Mouse (Mus musculus): ENCODE measurements at regions not wholly inside any gene's neighbourhood (a gene's known extent, or its start where the extent isn't known, plus 50 kb on each side); places are given as distances from the start of the nearest gene placed in this dataset.

DNA sequence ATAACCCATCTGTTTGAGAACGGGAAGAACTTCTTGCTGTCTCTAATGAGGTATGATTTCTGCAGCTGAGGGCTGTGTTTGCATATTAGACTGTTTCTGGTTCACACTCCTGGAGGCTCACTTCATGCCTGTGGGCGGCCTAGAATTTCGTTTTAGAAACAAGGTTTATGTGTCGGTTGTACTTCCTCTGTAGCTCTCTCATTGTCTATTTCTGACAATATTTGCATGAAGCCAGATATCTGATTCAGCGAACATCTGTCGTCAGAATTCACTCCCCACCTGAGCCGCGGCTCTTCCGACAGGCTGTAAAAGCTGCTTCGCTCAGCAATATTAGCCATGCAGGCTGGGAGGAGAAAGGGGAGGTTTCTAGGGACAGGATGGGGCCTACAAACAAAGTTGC is 233.4 kb downstream of the Adra2a start:
- TF ChIP-seq CTCF (IDR thresholded peaks at IDR 0.05; ENCODE audit: borderline replicate concordance, extremely low read depth, insufficient read depth, insufficient read length): no peak
- no peak for TF ChIP-seq POLR2A (IDR thresholded peaks at IDR 0.05; ENCODE audit: borderline replicate concordance, extremely low read depth, insufficient read depth, insufficient read length, poor library complexity, severe bottlenecking)
